Mouse (Mus musculus): ENCODE results near the gene Slc35e2. TPM values are rescaled to one million over a fixed set of nuclear protein-coding genes. Genes with fewer than 3 reads are reported as not detected.
"Not testable (repeated sequence)": the region's sequence is repeated elsewhere in the genome, so short reads cannot be mapped to it uniquely, and the experiment has no call there.

Gene Slc35e2
- polyA plus RNA-seq, 1 experiment from 2014 or later, result 9.5 TPM

GRCm38 (mm10) chr4:155606825-155607224, 5.6 kb downstream of the Slc35e2 start:
- Histone ChIP-seq H3K27me3 (ENCODE audit: insufficient read depth, poor library complexity, severe bottlenecking) (no peaks in the 10 kb centered on the region), H3K36me3 (peaks cover 58% of the 10 kb centered on the region), H3K4me1 (peaks cover 6% of the 10 kb centered on the region; the same call in 1 of the 2 replicates), H3K4me3 (no peak overlapping the region), H3K9me3 (no peaks in the 10 kb centered on the region), H3K27ac (no peak overlapping the region)
- no peak for DNase-seq (ENCODE audit: low spot score)
- 76% methylated on average over 2 of the region's 2 CpGs for WGBS

- H3K9me3 ChIP-seq, result no peaks in the 10 kb centered on the region
- no peak overlapping the region for H3K27ac ChIP-seq
- H3K4me3 ChIP-seq, result no peak overlapping the region
- no peaks in the 10 kb centered on the region for H3K4me1 ChIP-seq
- peaks cover 71% of the 10 kb centered on the region for H3K36me3 ChIP-seq
- no peaks in the 10 kb centered on the region for H3K27me3 ChIP-seq (ENCODE audit: insufficient read depth, poor library complexity, severe bottlenecking)
- 87% methylated on average over 3 of the region's 3 CpGs for WGBS
- no peak for DNase-seq (ENCODE audit: low spot score)
These were observed 10.6 kb downstream of the Slc35e2 start for GRCm38 (mm10) chr4:155611860-155612259.

DNA sequence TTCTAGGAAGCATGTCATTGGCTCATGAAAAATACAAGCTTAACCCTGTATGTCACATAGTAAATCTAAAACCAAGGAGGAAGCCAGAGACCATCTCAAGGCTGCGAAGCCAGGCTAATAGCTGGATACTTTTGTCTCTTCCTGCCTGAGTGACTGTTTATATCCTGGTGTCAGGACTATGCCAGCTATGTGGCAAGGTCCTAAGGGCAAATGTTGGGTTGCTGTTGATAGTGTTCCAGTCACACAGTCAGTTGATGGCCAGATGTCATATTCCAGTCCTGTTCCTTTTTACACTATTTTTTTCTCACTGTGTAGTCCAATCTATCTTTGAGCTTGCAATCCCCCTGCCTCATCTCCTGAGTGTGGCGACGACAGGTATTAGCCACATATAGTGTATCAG, 12.0 kb downstream of the Slc35e2 start:
- no peak overlapping the region for H3K27ac ChIP-seq
- no peak for DNase-seq (ENCODE audit: low spot score)
- no peaks in the 10 kb centered on the region for H3K9me3 ChIP-seq
- no peaks in the 10 kb centered on the region for H3K4me1 ChIP-seq
- WGBS, result 96% methylated on average over 3 of the region's 3 CpGs
- no peak overlapping the region for H3K4me3 ChIP-seq
- H3K36me3 ChIP-seq, result peaks cover 84% of the 10 kb centered on the region
- H3K27me3 ChIP-seq (ENCODE audit: insufficient read depth, poor library complexity, severe bottlenecking), result no peaks in the 10 kb centered on the region

GRCm38 (mm10) chr4:155618321-155618720, 17.1 kb downstream of the Slc35e2 start:
- H3K27ac ChIP-seq, result no peak overlapping the region
- DNase-seq (ENCODE audit: low spot score), result no peak
- H3K4me1 ChIP-seq, result no peaks in the 10 kb centered on the region; the same call in 1 of the 2 replicates
- H3K4me3 ChIP-seq, result no peak overlapping the region
- WGBS, result 85% methylated on average over 5 of the region's 5 CpGs
- H3K27me3 ChIP-seq (ENCODE audit: insufficient read depth, poor library complexity, severe bottlenecking), result no peaks in the 10 kb centered on the region
- no peaks in the 10 kb centered on the region for H3K9me3 ChIP-seq
- peaks cover 79% of the 10 kb centered on the region for H3K36me3 ChIP-seq

- Histone ChIP-seq H3K4me3 (peak within 1 kb of the TSS; percentile 96), H3K27ac (peak within 1 kb of the TSS; percentile 88), H3K4me1 (peaks cover 4% of the 10 kb centered on the region), H3K27me3 (ENCODE audit: insufficient read depth, poor library complexity, severe bottlenecking) (no peaks in the 10 kb centered on the region), H3K36me3 (peaks cover 47% of the 10 kb centered on the region), H3K9me3 (no peaks in the 10 kb centered on the region)
- DNase-seq (ENCODE audit: low spot score), result peak; percentile 99
- WGBS, result under 1% methylated on average over 84 of the region's 84 CpGs
These were observed 23.4 kb downstream of the Slc35e2 start, which contains the start of gene Cdk11b for GRCm38 (mm10) chr4:155624338-155625291. Gene Cdk11b (plus strand): TSS chr4:155624854.

GRCm38 (mm10) chr4:155630267-155630666, 29.1 kb downstream of the Slc35e2 start:
- no peaks in the 10 kb centered on the region for H3K4me1 ChIP-seq
- no peaks in the 10 kb centered on the region for H3K9me3 ChIP-seq
- WGBS, result 88% methylated on average over 6 of the region's 6 CpGs
- peaks cover 76% of the 10 kb centered on the region for H3K36me3 ChIP-seq
- no peaks in the 10 kb centered on the region for H3K27me3 ChIP-seq (ENCODE audit: insufficient read depth, poor library complexity, severe bottlenecking)
- no peak overlapping the region for H3K27ac ChIP-seq
- H3K4me3 ChIP-seq, result no peak overlapping the region
- DNase-seq (ENCODE audit: low spot score), result no peak

GRCm38 (mm10) chr4:155635766-155636499, 34.7 kb downstream of the Slc35e2 start:
- H3K36me3 ChIP-seq, result peaks cover 91% of the 10 kb centered on the region
- no peak overlapping the region for H3K27ac ChIP-seq
- no peaks in the 10 kb centered on the region for H3K4me1 ChIP-seq
- H3K27me3 ChIP-seq (ENCODE audit: insufficient read depth, poor library complexity, severe bottlenecking), result no peaks in the 10 kb centered on the region
- no peaks in the 10 kb centered on the region for H3K9me3 ChIP-seq
- no peak for DNase-seq (ENCODE audit: low spot score)
- H3K4me3 ChIP-seq, result no peak overlapping the region

- H3K9me3 ChIP-seq, result no peaks in the 10 kb centered on the region
- H3K36me3 ChIP-seq, result peaks cover 85% of the 10 kb centered on the region
- WGBS, result 94% methylated on average over 1 of the region's 1 CpGs
- no peak overlapping the region for H3K4me3 ChIP-seq
- H3K27ac ChIP-seq, result no peak overlapping the region
- no peaks in the 10 kb centered on the region for H3K27me3 ChIP-seq (ENCODE audit: insufficient read depth, poor library complexity, severe bottlenecking)
- H3K4me1 ChIP-seq, result no peaks in the 10 kb centered on the region
- DNase-seq (ENCODE audit: low spot score), result no peak
These were observed 42.3 kb downstream of the Slc35e2 start for GRCm38 (mm10) chr4:155643531-155643930.

- H3K36me3 ChIP-seq, result peaks cover 89% of the 10 kb centered on the region
- H3K4me3 ChIP-seq; H3K4me1 ChIP-seq; DNase-seq (ENCODE audit: low spot score); H3K27me3 ChIP-seq (ENCODE audit: insufficient read depth, poor library complexity, severe bottlenecking); H3K9me3 ChIP-seq; H3K27ac ChIP-seq: not testable (repeated sequence)
- WGBS, result 93% methylated on average over 2 of the region's 2 CpGs
These were observed 44.1 kb downstream of the Slc35e2 start, which contains the start of gene Gm10563 for GRCm38 (mm10) chr4:155645308-155645707. Gene Gm10563 (minus strand): TSS chr4:155645408.

DNA sequence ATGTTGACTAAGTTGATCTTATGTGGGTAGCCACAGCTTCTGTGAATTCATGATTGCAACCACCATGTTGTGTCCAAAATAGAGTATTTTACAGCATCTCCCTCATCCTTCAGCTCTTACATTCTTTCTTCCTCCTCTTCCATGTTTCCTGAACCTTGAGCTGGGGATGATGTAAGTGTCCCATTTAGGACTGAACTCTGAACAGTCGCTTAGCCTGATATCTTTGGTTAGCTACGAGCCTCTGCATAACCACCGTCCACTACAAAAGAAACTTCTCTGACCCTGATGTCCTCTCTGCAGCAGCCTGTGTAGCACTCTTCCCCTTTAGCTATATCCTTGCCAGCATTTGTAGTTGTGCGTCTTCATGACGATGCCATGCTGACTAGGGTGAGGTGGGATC, 44.5 kb downstream of the Slc35e2 start:
- peaks cover 2% of the 10 kb centered on the region for H3K4me1 ChIP-seq
- WGBS, result 89% methylated on average over 5 of the region's 5 CpGs

GRCm38 (mm10) chr4:155649355-155649754, 48.1 kb downstream of the Slc35e2 start:
- H3K4me3 ChIP-seq, result no peak overlapping the region
- H3K36me3 ChIP-seq, result peaks cover 64% of the 10 kb centered on the region
- WGBS, result 91% methylated on average over 11 of the region's 11 CpGs
- peaks cover 39% of the 10 kb centered on the region for H3K4me1 ChIP-seq
- H3K27me3 ChIP-seq (ENCODE audit: insufficient read depth, poor library complexity, severe bottlenecking), result peaks cover 32% of the 10 kb centered on the region
- no peak overlapping the region for H3K27ac ChIP-seq
- H3K9me3 ChIP-seq, result no peaks in the 10 kb centered on the region
- DNase-seq (ENCODE audit: low spot score), result no peak

More for the DNA sequence above, 44.5 kb downstream of the Slc35e2 start:
- Histone ChIP-seq H3K4me3 (no peak overlapping the region), H3K27me3 (ENCODE audit: insufficient read depth, poor library complexity, severe bottlenecking) (0 out of 2 replicates have a peak, but pooled peaks cover 2% of the 10 kb centered on the region), H3K9me3 (no peaks in the 10 kb centered on the region), H3K36me3 (peaks cover 89% of the 10 kb centered on the region), H3K27ac (no peak overlapping the region)
- DNase-seq (ENCODE audit: low spot score), result no peak

GRCm38 (mm10) chr4:155651553-155652269, 50.5 kb downstream of the Slc35e2 start:
- peaks cover 56% of the 10 kb centered on the region for H3K27me3 ChIP-seq (ENCODE audit: insufficient read depth, poor library complexity, severe bottlenecking)
- H3K4me1 ChIP-seq, result peaks cover 51% of the 10 kb centered on the region
- H3K36me3 ChIP-seq, result peaks cover 59% of the 10 kb centered on the region
- peak overlapping the region; percentile 89 for H3K27ac ChIP-seq
- DNase-seq (ENCODE audit: low spot score), result peak; percentile 92
- H3K4me3 ChIP-seq, result peak overlapping the region; percentile 72
- H3K9me3 ChIP-seq, result no peaks in the 10 kb centered on the region
- WGBS, result 48% methylated on average over 15 of the region's 15 CpGs

Measured in heart, embryonic 10.5 days (tissue).